Mouse (Mus musculus) heart, postnatal 14 days (tissue): Measurements from ENCODE around the gene Slc25a28. TPM values are rescaled to one million over a fixed set of nuclear protein-coding genes. Genes with fewer than 3 reads are reported as not detected.

ENCODE experiments used
- DNase-seq, 2 experiments: peaks; one replicate each; pipeline ENCODE4 v3.0.0; 2021 to 2022
- intact Hi-C: fragments of 180-260 bp; cut with DNase I; formaldehyde crosslinking; loops from one replicate; pipeline ENCODE4 v1.15.1; 2025
- total RNA-seq, 2 experiments: library from RNA; stranded (reverse); gene quantifications; 2 replicates each; pipeline ENCODE4 v1.2.3; 2021

Gene Slc25a28
- total RNA-seq, 2 experiments from 2014 or later = 21.6 to 25.4 TPM

- intact Hi-C loops = no loop called here
- no peak for DNase-seq
Measured at GRCm38 (mm10) chr19:43647261-43647660, 27.4 kb downstream of the Slc25a28 start.

- intact Hi-C loops = no loop called here
Measured at GRCm38 (mm10) chr19:43646852-43647251, 27.8 kb downstream of the Slc25a28 start.

GRCm38 (mm10) chr19:43645508-43645907 lies 29.2 kb downstream of the Slc25a28 start:
- no peak for DNase-seq
- intact Hi-C loops = no loop called here

More at GRCm38 (mm10) chr19:43646852-43647251, 27.8 kb downstream of the Slc25a28 start:
- DNase-seq = no peak

- DNase-seq = no peak
- intact Hi-C loops = no loop called here
Measured at GRCm38 (mm10) chr19:43642843-43643242, 31.8 kb downstream of the Slc25a28 start.

GRCm38 (mm10) chr19:43641833-43642232 lies 32.8 kb downstream of the Slc25a28 start:
- DNase-seq = no peak

GRCm38 (mm10) chr19:43630466-43631251 lies 44.0 kb downstream of the Slc25a28 start:
- DNase-seq = peak; percentile 80 to 89
- intact Hi-C loops = loop anchor here (1.0 to 5.0 kb wide), 3 partner anchors 25 to 127 kb away; no protein-coding TSS in a partner anchor

More at GRCm38 (mm10) chr19:43641833-43642232, 32.8 kb downstream of the Slc25a28 start:
- intact Hi-C loops = no loop called here

- DNase-seq = no peak
- intact Hi-C loops = loop anchor here (5.0 to 10.0 kb wide), 3 partner anchors 57 to 134 kb away; no protein-coding TSS in a partner anchor
Measured at GRCm38 (mm10) chr19:43629088-43629487, 45.6 kb downstream of the Slc25a28 start.

GRCm38 (mm10) chr19:43627345-43627744 lies 47.3 kb downstream of the Slc25a28 start:
- no peak for DNase-seq
- intact Hi-C loops = loop anchor here (5.0 to 10.0 kb wide), 3 partner anchors 55 to 133 kb away; no protein-coding TSS in a partner anchor

GRCm38 (mm10) chr19:43626160-43626559 lies 48.5 kb downstream of the Slc25a28 start:
- intact Hi-C loops = loop anchor here (5.0 to 10.0 kb wide), 3 partner anchors 54 to 131 kb away; no protein-coding TSS in a partner anchor
- DNase-seq = no peak

- intact Hi-C loops = loop anchor here (10.0 kb wide), 1 partner anchor 129 kb away; no protein-coding TSS in a partner anchor
- no peak for DNase-seq
Measured at GRCm38 (mm10) chr19:43623913-43624312, 50.8 kb downstream of the Slc25a28 start.

- DNase-seq = no peak
- intact Hi-C loops = loop anchor here (10.0 kb wide), 1 partner anchor 125 kb away; no protein-coding TSS in a partner anchor
Measured at GRCm38 (mm10) chr19:43619916-43620479, 54.7 kb downstream of the Slc25a28 start.

GRCm38 (mm10) chr19:43618505-43619030 lies 56.1 kb downstream of the Slc25a28 start:
- DNase-seq = no peak
- intact Hi-C loops = no loop called here

GRCm38 (mm10) chr19:43617761-43618349 lies 56.8 kb downstream of the Slc25a28 start:
- intact Hi-C loops = no loop called here
- DNase-seq = no peak

GRCm38 (mm10) chr19:43616889-43617288 lies 57.8 kb downstream of the Slc25a28 start:
- no peak for DNase-seq
- intact Hi-C loops = no loop called here

GRCm38 (mm10) chr19:43616415-43616861 lies 58.2 kb downstream of the Slc25a28 start:
- DNase-seq = no peak

GRCm38 (mm10) chr19:43615571-43616414 lies 58.9 kb downstream of the Slc25a28 start:
- no peak for DNase-seq
- intact Hi-C loops = no loop called here

More at GRCm38 (mm10) chr19:43616415-43616861, 58.2 kb downstream of the Slc25a28 start:
- intact Hi-C loops = no loop called here

- intact Hi-C loops = no loop called here
- DNase-seq = no peak
Measured at GRCm38 (mm10) chr19:43615074-43615445, 59.6 kb downstream of the Slc25a28 start.

- DNase-seq = no peak
Measured at GRCm38 (mm10) chr19:43614341-43615073, 60.2 kb downstream of the Slc25a28 start.

More at GRCm38 (mm10) chr19:43614341-43615073, 60.2 kb downstream of the Slc25a28 start:
- intact Hi-C loops = no loop called here
